Mouse (Mus musculus) intestine, embryonic 15.5 days (tissue): ENCODE measurements around the gene Erp27. TPM values are rescaled to one million over a fixed set of nuclear protein-coding genes. Genes with fewer than 3 reads are reported as not detected.

Experiments
- ATAC-seq: fragments of 200-750 bp; cut with Nextera tagmentation; 2 replicates; pipeline ENCODE4 v1.8.0; 2017; ENCODE audit warnings: moderate TSS enrichment, moderate library complexity
- H3K27ac ChIP-seq: fragments of 300-500 bp; sonication (generic); 2 replicates; pipeline ENCODE4 v1.5.1; 2015; ENCODE audit warnings: mild to moderate bottlenecking, inconsistent platforms
- H3K27me3 ChIP-seq: fragments of 300-500 bp; sonication (generic); replicated peaks from 2 replicates; pipeline ENCODE4 v1.6.1; 2015; ENCODE audit warnings: inconsistent platforms
- H3K36me3 ChIP-seq: fragments of 300-500 bp; sonication (generic); 2 replicates; pipeline ENCODE4 v1.6.1; 2015; ENCODE audit warnings: inconsistent platforms
- H3K4me1 ChIP-seq: fragments of 300-500 bp; sonication (generic); replicated peaks from 2 replicates; pipeline ENCODE4 v1.6.1; 2015; ENCODE audit warnings: inconsistent platforms
- H3K4me2 ChIP-seq: fragments of 300-500 bp; sonication (generic); replicated peaks from 2 replicates; pipeline ENCODE4 v1.6.1; 2015; ENCODE audit warnings: mild to moderate bottlenecking, inconsistent platforms
- H3K4me3 ChIP-seq: fragments of 300-500 bp; sonication (generic); replicated peaks from 2 replicates; pipeline ENCODE4 v1.5.1; 2015; ENCODE audit warnings: inconsistent platforms
- H3K9ac ChIP-seq: fragments of 300-500 bp; sonication (generic); 2 replicates; pipeline ENCODE4 v1.6.1; 2015; ENCODE audit warnings: inconsistent platforms
- H3K9me3 ChIP-seq: fragments of 300-500 bp; sonication (generic); 2 replicates; pipeline ENCODE4 v1.6.1; 2016; ENCODE audit warnings: inconsistent platforms
- WGBS: fragments of 180-500 bp; shearing (Covaris S2); methylation state at CpG from one replicate; pipeline ENCODE4 v1.1.7; 2015; 5-methylcytosine and 5-hydroxymethylcytosine counted together
- polyA plus RNA-seq: library from polyadenylated mRNA; unstranded; fragments of >200 nt; fragmentation: Nextera tagmentation; extraction: Ambion mirVana; gene quantifications from 2 replicates; pipeline ENCODE4 v1.2.1, GENCODE M21; 2015

Erp27 gene
- polyA plus RNA-seq, 1 experiment from 2014 or later = 14.6 TPM

DNA sequence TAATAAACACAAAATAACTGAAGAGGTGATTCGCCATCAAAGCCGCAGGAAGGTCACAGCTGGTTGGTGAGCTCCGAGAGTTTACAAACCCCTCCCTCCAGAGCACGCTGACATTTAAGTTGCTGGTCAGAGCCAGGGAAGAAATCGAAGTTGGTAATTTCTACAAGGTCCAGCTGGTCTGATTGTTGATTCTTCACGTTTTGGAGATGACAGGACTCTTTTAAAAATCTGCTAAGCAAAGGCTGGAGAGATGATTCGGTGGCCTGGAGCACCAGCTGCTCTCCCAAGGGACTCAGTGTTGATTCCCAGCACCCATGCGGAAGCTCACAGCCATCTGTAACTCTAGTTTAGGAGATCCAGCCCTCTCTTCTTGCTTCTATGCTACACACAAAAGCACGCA is 14.4 kb upstream of the Erp27 start:
- WGBS = 79% methylated on average over 9 of the region's 9 CpGs
- Histone ChIP-seq H3K4me1 (peaks cover 16% of the 10 kb centered on the region), H3K36me3 (no peaks in the 10 kb centered on the region), H3K27me3 (no peaks in the 10 kb centered on the region), H3K27ac (no peak overlapping the region), H3K4me3 (no peak overlapping the region), H3K4me2 (no peak overlapping the region), H3K9ac (no peak overlapping the region), H3K9me3 (no peaks in the 10 kb centered on the region)
- no peak for ATAC-seq

DNA sequence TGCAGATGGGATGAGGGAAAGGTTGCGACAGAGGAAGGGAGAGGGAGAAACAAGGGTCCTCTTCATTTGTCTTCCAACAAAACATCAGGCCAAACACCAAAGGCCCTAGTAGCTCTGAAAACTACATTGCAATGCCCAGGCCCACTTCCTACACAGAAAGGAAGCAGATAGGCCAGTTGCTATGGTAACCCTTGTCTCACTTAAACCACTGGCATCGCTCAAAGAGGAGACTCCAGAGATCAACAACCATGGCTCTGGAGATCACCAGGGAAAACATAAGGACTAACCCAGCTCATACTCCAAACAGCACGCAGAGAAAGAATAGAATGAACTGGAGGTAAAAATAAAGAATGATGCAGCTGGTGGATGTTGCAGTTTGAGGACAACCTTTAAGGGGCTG is 13.3 kb upstream of the Erp27 start:
- H3K4me1 ChIP-seq = peaks cover 18% of the 10 kb centered on the region
- no peaks in the 10 kb centered on the region for H3K9me3 ChIP-seq
- H3K9ac ChIP-seq = no peak overlapping the region
- no peak overlapping the region for H3K27ac ChIP-seq
- H3K4me3 ChIP-seq = no peak overlapping the region
- no peaks in the 10 kb centered on the region for H3K27me3 ChIP-seq
- 66% methylated on average over 3 of the region's 3 CpGs for WGBS
- ATAC-seq = no peak
- no peak overlapping the region for H3K4me2 ChIP-seq
- no peaks in the 10 kb centered on the region for H3K36me3 ChIP-seq

DNA sequence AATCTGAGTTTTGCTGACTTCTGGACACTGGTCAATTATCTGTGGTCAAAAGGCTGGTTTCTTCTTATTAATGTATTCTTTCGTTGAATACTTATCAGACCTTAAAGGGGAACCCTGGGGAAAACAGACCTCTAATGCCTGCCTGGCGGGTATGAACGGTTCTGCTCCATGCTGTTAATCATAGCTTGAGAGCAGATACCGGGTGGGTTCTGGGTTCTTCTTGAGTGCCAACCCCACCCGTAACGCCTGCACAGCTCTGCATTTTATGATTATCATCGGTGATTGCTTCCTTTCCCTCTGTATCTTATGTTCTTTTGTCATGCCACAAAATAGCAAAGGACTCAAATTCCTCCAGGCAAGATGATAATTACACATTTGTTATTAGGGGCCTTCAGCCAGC is 12.1 kb upstream of the Erp27 start:
- ATAC-seq = no peak

DNA sequence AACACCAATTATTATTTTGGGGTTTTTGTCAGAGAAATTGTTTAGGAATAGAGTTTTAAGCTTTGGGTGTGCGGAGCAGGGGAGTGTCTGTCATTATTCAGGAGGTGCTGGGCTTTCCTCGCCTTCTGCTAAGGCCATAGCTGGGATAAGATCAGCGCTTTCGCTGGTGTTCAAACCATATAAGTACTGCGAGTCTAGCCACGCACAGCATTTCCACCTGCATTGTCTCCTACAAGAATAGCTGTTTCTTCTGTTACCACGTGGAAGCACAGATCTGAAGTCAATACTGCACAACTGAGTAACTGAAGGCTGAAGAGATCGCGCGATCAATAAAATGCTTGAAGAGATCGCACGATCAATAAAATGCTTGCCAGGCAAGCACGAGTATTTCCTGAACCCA is 9.3 kb upstream of the Erp27 start:
- H3K9me3 ChIP-seq = no peaks in the 10 kb centered on the region
- peaks cover 13% of the 10 kb centered on the region for H3K4me1 ChIP-seq
- peak overlapping the region; percentile 51; the same call in 1 of the 2 replicates for H3K4me2 ChIP-seq
- no peaks in the 10 kb centered on the region for H3K27me3 ChIP-seq
- H3K27ac ChIP-seq = peak overlapping the region; percentile 87
- WGBS = 73% methylated on average over 13 of the region's 13 CpGs
- H3K9ac ChIP-seq = no peak overlapping the region
- H3K36me3 ChIP-seq = no peaks in the 10 kb centered on the region
- ATAC-seq = peak; percentile 54
- H3K4me3 ChIP-seq = no peak overlapping the region

More for the DNA sequence above, 12.1 kb upstream of the Erp27 start:
- WGBS = 84% methylated on average over 7 of the region's 7 CpGs
- Histone ChIP-seq H3K9me3 (no peaks in the 10 kb centered on the region), H3K27me3 (no peaks in the 10 kb centered on the region), H3K4me2 (no peak overlapping the region), H3K36me3 (no peaks in the 10 kb centered on the region), H3K27ac (no peak overlapping the region), H3K4me1 (peaks cover 18% of the 10 kb centered on the region), H3K4me3 (no peak overlapping the region), H3K9ac (no peak overlapping the region)

DNA sequence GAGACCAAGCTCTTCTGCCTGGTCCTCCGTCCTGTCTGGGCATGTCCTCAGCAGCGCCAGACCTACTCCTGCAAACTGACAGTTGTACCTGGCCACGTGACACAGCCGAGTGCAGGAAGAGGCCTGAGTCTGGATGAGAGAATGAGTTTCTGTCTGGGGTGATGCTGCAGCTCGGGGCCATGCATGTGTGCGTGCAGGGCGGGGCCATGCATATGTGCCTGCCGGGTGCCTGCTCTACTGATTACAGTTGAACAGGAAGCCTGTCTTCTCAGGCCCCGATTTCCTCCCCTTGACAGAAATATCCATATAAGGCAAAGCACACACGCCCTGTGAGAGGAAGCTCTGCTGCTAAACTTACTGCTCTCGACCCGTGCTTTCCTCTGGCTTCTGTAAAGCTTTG is 8.7 kb upstream of the Erp27 start:
- Histone ChIP-seq H3K4me3 (peak overlapping the region; percentile 5; the same call in 1 of the 2 replicates), H3K9me3 (no peaks in the 10 kb centered on the region), H3K9ac (no peak overlapping the region; the same call in 1 of the 2 replicates), H3K4me2 (peak overlapping the region; percentile 51), H3K4me1 (peaks cover 13% of the 10 kb centered on the region), H3K36me3 (no peaks in the 10 kb centered on the region), H3K27ac (peak overlapping the region; percentile 87), H3K27me3 (no peaks in the 10 kb centered on the region)
- 6% methylated on average over 12 of the region's 12 CpGs for WGBS
- ATAC-seq = peak; percentile 96

DNA sequence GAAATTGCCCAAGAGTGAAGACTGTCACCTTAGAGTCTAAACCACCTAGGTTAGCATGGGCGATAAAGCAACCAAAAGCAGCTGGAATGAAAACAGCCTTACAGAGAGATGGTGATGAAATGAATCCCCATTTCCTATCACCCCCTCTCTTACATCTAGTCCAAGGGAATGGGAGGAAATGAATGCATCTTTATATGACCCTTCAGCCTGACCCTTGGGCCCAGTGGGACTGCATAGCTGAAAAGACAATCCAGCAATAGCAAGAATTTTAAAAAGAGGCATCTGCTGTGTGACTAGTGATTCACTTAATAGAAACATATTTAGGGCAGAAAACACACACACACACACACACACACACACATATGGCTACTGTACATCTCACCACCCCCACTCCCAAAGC is 5.6 kb upstream of the Erp27 start:
- no peaks in the 10 kb centered on the region for H3K9me3 ChIP-seq
- 83% methylated on average over 1 of the region's 1 CpGs for WGBS
- no peaks in the 10 kb centered on the region for H3K36me3 ChIP-seq
- ATAC-seq = no peak
- no peak overlapping the region for H3K4me2 ChIP-seq
- H3K4me1 ChIP-seq = peaks cover 13% of the 10 kb centered on the region
- H3K9ac ChIP-seq = no peak overlapping the region
- H3K4me3 ChIP-seq = no peak overlapping the region
- H3K27me3 ChIP-seq = no peaks in the 10 kb centered on the region
- no peak overlapping the region for H3K27ac ChIP-seq

DNA sequence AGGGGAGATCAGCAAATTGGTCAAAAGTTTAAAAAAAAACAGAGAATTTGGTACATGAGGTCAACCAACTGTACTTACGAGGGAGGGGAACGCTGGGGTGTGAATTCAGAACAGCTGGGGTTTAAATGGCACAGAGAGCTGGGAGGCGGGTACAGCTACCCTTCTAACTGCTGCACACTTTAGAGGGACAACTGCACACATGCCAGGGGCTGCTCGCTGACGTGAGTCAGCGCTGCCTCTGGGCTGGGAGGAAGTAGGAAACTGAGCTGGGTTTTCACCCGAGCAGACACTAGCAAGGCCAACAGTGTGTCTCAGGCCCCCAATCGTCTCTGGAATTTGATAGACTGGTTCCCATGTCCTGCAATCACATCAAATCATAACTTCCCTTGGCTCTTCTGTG is 3.1 kb upstream of the Erp27 start:
- ATAC-seq = no peak
- H3K4me3 ChIP-seq = no peak overlapping the region
- WGBS = 67% methylated on average over 8 of the region's 8 CpGs
- H3K4me1 ChIP-seq = no peaks in the 10 kb centered on the region
- no peak overlapping the region for H3K27ac ChIP-seq
- no peak overlapping the region for H3K9ac ChIP-seq
- H3K4me2 ChIP-seq = no peak overlapping the region
- no peaks in the 10 kb centered on the region for H3K27me3 ChIP-seq
- no peaks in the 10 kb centered on the region for H3K9me3 ChIP-seq
- no peaks in the 10 kb centered on the region for H3K36me3 ChIP-seq

DNA sequence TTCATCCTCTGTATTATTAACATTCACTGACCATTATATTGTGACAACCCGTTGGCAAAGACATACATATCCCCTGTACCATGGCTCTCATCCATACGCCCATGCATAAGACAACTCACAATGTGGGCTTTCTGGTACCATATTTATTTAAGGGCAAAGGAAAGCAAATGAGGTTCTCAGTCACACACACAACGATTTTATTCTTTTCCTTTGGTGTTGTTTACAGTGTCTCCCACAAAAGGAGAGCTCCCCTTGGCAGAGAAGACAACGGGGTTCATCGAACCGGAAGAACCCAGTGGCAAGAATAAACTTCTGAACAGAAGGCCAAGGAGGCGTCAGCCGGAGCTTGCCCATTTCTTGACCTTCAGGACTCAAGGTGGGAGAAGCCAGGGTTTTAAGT is 1.6 kb upstream of the Erp27 start, which contains the start of gene Pde6h:
Gene Pde6h (plus strand): TSS at position 301 of the 400 bp plus-strand sequence.
- no peak within 1 kb of the TSS for H3K4me3 ChIP-seq
- no peak within 1 kb of the TSS for H3K27ac ChIP-seq
- no peaks in the 10 kb centered on the region for H3K27me3 ChIP-seq
- 93% methylated on average over 8 of the region's 8 CpGs for WGBS
- H3K4me2 ChIP-seq = no peak within 1 kb of the TSS
- H3K9ac ChIP-seq = no peak within 1 kb of the TSS
- no peaks in the 10 kb centered on the region for H3K36me3 ChIP-seq
- H3K9me3 ChIP-seq = no peaks in the 10 kb centered on the region
- no peaks in the 10 kb centered on the region for H3K4me1 ChIP-seq
- no peak for ATAC-seq

DNA sequence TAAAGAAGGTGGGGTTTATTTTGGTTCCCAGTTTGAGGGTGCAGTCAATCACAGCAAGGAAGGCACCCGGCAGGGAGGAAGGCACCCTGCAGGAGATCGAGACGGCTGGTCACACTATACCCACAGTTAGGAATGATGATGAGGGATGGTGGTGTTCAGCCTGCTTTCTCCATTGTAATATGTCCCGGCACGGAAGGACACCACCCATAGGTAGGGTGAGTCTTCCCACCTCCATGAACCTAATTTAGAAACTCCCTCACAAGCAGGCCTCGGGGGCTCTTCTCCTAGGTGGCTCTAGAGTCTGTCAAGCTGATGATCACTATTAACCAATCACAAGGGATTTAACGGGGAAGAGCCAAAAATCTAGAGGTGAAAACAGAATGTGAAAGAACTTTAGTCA is 891 bp upstream of the Erp27 start:
- no peak overlapping the region for H3K27ac ChIP-seq
- H3K27me3 ChIP-seq = no peaks in the 10 kb centered on the region
- H3K4me1 ChIP-seq = no peaks in the 10 kb centered on the region
- H3K36me3 ChIP-seq = no peaks in the 10 kb centered on the region
- no peaks in the 10 kb centered on the region for H3K9me3 ChIP-seq
- WGBS = 94% methylated on average over 7 of the region's 7 CpGs
- no peak overlapping the region for H3K9ac ChIP-seq
- ATAC-seq = no peak
- H3K4me3 ChIP-seq = no peak overlapping the region
- no peak overlapping the region for H3K4me2 ChIP-seq

DNA sequence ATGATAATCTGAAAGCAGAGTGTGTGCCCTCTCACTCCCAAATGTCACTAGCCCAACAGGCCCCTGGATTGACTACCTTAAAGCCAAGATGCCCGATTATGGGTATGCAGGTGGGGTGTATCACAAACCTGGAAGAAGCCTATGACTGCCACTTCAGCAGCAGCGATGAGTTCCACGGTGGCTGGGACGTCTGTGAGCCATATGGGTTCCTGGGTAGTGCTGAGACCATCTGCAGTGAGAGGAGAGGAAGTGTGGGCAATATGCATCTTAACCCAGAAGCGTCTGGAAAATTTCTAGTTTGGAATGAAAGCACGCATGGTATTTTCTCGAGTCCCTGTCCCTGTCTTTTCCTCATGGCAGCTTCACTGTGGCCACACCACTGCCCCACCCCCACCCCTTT is 379 bp downstream of the Erp27 start:
- H3K36me3 ChIP-seq = no peaks in the 10 kb centered on the region
- no peak for ATAC-seq
- no peak overlapping the region for H3K9ac ChIP-seq
- 52% methylated on average over 7 of the region's 7 CpGs for WGBS
- H3K9me3 ChIP-seq = no peaks in the 10 kb centered on the region
- no peaks in the 10 kb centered on the region for H3K4me1 ChIP-seq
- no peaks in the 10 kb centered on the region for H3K27me3 ChIP-seq
- no peak overlapping the region for H3K4me2 ChIP-seq
- no peak overlapping the region for H3K27ac ChIP-seq
- no peak overlapping the region for H3K4me3 ChIP-seq

DNA sequence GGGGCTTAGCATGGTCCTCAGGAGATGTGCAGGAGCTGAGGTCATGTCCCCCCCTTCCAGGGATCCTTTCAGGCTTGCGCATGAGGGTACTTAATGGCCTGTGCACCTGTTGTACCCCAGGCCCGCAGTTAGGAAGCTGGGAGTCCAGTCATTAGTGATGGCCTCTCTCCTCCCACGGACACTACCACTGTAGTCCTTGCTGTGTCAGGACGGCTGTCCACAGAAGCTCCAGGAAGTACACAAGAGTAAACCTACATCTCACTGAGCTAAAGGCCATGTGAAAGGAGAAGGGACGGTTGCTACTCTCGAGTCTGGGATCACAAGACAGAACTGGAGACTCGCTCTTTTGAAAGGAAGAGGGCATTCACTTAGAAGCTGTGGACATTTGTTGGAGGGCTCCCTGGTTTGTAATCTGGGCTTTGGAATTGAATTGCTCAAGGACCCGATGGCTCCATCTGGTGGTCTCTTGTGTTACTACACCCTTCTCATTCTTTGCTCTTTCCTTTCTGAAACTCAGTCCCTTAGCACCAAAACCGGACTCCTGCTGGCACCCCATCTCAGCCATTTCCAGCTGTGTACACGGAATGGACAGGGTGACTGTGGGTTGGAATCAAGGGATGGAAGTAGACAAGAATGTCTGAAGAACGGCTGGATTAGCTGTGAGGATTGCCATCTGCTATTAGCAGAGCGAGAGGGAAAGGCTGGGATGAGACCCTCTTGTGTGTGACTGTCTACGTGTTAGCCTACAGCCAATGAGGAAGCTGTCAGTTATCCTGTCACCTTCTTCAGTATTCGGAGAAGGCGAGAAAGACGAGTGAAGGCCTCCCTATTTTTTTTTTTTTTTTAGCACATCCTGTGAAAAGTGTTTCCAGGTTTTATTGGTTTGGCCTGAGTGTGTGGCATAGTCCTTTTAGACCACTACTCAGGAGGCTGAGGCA is 1.4 kb downstream of the Erp27 start:
- Histone ChIP-seq H3K9me3 (no peaks in the 10 kb centered on the region), H3K9ac (no peak overlapping the region), H3K36me3 (no peaks in the 10 kb centered on the region), H3K4me2 (no peak overlapping the region), H3K27me3 (no peaks in the 10 kb centered on the region), H3K4me3 (no peak overlapping the region), H3K4me1 (no peaks in the 10 kb centered on the region), H3K27ac (no peak overlapping the region)
- 43% methylated on average over 16 of the region's 16 CpGs for WGBS
- ATAC-seq = peak; percentile 42

DNA sequence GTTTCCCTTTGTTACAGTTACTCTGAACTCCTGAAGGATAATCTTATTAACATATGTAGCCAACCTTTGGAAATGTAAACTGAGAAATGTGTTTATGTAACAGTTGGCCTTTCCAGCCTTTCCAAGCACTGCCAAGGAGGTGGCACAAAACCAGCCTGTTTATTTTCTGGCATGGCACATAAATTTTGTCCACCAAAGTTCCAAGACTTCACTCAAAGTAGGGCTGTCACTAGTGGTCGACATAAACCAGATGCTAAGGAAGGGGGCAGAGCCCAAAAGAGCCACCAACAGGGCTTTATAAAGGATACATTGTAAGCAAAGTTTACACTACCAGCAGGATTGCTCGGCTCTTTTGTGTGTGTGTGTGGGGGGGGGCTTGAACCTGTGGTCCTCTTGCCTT is 4.1 kb downstream of the Erp27 start:
- ATAC-seq = no peak
- Histone ChIP-seq H3K4me3 (no peak overlapping the region), H3K27ac (no peak overlapping the region), H3K9me3 (no peaks in the 10 kb centered on the region), H3K9ac (no peak overlapping the region), H3K36me3 (no peaks in the 10 kb centered on the region), H3K27me3 (no peaks in the 10 kb centered on the region), H3K4me2 (no peak overlapping the region), H3K4me1 (peaks cover 12% of the 10 kb centered on the region)
- 18% methylated on average over 2 of the region's 2 CpGs for WGBS
